Mouse (Mus musculus) adrenal gland, adult 18-20 months (tissue): ENCODE data around the gene Duoxa1. TPM values are rescaled to one million over a fixed set of nuclear protein-coding genes. Genes with fewer than 3 reads are reported as not detected.
"Not testable (repeated sequence)": the region's sequence is repeated elsewhere in the genome, so short reads cannot be mapped to it uniquely, and the experiment has no call there.

Experiments used
- DNase-seq, 2 experiments: peaks; one replicate each; pipeline ENCODE4 v3.0.0; 2021 to 2022; ENCODE audit warnings: low spot score in 2 of 2
- total RNA-seq, 2 experiments: library from RNA; stranded (reverse); gene quantifications; 1 replicate in 1 of 2; 2 replicates in 1 of 2; pipeline ENCODE4 v1.2.3; 2021

The Duoxa1 gene
- total RNA-seq, 2 experiments from 2014 or later = not detected

DNA sequence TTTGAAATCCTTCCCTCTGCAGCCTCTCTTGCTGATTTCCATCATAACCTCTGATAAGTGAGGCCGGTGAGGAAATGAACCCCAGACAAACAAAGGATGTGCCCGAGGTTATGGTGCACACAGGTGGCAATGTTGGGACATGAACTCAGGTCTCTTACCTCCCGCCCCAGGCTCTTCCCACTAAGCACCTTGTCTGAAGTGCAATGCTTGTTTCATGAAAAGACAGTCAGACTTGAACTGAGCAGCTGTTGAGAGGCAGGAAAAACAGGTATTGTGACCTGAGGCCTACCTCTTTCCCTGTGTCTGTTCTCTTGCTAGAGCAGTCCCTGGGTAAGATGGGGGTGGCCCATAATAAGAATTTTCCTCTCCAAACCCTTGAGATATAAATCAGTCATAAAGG lies 18.7 kb upstream of the Duoxa1 start:
- no peak for DNase-seq

DNA sequence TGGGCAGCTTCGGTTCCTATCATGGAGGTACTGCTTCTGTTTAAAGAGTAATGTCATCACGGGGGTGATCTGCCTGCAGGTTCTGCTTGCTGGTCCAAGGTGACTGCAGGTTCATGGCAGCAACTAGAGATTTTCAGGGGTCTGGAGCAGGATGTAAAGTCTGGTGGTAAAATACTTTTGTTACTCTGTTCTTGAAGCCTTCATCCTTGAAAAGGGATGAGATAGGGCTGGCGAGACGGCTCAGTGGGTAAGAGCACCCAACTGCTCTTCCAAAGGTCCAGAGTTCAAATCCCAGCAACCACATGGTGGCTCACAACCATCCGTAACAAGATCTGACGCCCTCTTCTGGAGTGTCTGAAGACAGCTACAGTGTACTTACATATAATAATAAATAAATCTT lies 16.8 kb upstream of the Duoxa1 start:
- DNase-seq = not testable (repeated sequence)

DNA sequence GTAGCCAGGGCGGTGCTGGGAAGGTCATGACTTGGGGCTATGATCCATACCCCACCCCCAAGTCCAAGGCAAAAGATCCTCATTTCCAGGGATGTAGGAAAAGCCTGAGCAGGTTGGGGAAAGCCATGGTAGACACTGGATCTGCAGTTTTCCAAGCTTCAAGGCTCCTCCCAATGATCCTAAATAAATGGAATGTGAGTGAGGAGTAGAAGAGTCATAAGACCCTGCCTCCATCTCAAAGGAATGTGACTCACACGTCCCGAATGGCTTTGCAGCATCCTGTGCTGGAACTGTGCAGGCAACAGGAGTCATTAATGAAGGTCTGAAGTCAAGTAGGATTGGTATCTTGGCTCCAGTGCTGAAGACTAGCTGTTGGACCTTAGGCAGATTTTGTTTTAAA lies 14.5 kb upstream of the Duoxa1 start:
- no peak for DNase-seq

- DNase-seq = no peak
Observed at GRCm38 (mm10) chr2:122325361-122325760, 11.8 kb upstream of the Duoxa1 start.

DNA sequence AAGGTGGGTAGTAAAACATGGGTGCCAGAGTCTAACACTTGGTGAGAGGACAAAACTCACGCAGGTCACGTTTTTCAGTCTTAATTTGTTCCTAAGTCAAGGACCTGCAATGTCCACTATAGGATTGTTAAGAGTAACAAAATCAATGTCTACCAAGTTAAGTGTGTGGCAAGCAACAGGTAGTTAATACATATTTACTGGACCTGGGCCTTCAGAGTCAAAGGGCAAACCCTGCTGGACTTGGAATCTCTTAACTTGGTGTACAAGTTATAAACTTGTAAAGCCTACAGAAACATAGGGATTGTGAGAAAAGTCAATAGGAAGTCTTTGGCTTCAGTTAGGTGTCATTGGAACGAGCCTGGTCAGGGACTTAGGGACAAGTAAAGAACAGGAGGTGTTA lies 11.1 kb upstream of the Duoxa1 start:
- no peak for DNase-seq

DNA sequence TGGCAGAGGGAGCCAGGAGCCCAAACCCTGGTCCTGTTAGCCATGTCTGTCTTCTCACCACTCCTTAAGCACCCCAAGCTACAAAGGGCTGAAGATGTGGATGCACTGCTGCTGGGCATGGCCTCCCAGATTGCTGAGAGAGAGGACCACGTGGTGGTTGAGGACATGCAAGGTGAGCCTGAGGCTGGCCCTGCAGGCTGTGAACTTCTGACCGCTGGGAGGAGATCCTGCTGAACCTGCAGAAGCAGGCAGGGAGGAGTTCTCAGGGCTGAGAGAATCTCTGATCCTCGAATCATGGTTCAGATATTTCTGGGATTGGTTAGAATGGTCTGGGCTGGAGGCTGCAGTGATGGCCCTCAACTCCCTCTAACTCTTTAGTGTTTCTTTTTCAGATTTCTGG lies 10.4 kb upstream of the Duoxa1 start:
- DNase-seq = no peak

- no peak for DNase-seq
Observed at GRCm38 (mm10) chr2:122317384-122317783, 3.9 kb upstream of the Duoxa1 start.

- no peak for DNase-seq
Observed at GRCm38 (mm10) chr2:122315372-122315771, 1.8 kb upstream of the Duoxa1 start, which contains the start of gene Duox1. TSS of gene Duox1 (plus strand) at chr2:122315672.

DNA sequence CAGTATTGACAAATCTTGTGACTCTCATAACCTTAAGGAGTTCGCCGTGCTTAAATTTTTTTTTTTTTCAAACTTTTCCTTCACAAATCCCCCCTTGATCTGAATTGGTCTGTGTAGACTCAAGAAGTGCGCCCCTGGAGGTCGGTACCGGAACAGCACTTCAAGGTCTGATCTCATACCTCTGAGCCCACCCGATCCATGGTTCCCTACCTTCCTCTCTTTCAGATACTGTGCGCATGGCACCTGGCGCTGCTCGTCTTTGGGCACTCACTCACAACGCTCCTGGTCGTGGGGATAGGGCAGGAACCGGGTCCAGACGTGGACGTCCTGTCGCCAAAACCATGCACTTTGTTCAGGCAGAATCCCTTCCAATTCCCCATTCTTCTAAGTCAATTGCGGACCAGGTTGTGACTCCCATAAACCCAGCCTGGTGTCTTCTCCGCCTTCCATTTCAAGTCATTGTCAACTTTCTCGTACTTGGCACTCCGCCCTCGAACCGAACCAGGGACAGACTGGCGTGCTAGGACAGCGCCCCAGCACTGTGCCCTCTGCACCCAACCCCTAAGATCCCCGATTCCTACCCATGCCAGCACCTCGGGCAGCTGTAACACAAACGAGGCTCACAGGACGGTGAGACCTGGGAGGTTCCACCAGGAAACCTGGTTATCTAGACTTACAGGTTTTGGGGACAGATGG lies 660 bp downstream of the Duoxa1 start:
- peak; percentile 38 to 62 for DNase-seq

DNA sequence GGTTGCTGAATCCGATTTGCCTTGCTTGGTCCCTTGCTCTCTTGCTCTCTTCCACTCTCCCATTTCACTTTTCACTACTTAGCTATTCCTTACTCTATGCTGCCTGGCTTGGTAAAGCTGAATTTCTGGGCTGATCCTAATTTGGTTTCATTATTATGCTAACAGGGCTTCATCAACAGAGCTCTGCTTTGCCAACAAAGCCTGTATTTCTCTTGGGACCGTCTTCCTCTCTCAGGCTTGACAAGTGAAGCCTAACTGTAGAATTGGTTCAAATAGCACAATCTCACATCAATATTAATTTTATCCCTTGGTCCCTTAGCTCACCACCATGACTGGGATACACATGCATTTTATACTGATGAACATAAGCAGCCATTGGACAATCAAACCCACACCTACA lies 2.0 kb downstream of the Duoxa1 start:
- no peak for DNase-seq

GRCm38 (mm10) chr2:122309647-122310046 lies 3.9 kb downstream of the Duoxa1 start:
- DNase-seq = no peak

GRCm38 (mm10) chr2:122306184-122306583 lies 7.3 kb downstream of the Duoxa1 start:
- DNase-seq = peak in 1 of 2 experiments; percentile 37

DNA sequence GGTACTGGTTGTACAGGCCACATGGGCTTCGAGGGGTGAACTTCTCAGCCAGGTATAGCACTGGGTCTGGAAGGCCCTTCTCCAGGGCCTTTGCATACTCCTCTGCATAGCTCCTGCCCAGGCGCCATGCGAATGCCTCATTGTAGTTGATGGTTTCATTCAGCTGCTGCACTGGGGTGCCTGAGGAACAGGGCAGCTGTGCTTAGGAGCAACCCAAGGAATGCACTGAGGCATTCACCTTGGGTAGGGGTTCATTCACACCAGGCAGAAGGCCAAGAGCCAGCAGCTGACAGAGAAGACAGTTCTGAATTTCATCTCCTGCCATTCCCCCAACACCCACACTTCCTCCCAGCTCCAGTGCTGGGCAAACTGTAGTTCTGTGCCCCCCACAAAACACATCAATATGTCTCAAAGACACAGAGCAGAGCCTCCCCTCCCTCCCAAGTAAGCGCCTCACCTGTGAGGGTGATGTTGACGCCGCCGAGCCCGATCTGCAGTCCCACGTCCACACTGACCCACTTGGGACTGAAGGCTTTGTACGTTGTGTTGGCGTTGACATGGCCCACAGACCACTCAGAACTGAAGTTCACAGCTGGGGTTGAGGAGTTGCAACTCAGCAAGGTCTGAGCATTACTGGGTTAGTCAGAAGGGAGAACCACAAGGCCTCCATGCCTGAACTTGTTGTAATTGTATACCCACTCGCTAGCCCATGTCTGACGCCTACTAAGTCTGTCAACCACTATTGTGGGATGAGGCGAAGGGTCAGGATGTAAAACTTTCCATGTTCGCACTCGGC lies 8.2 kb downstream of the Duoxa1 start:
- DNase-seq = no peak

DNA sequence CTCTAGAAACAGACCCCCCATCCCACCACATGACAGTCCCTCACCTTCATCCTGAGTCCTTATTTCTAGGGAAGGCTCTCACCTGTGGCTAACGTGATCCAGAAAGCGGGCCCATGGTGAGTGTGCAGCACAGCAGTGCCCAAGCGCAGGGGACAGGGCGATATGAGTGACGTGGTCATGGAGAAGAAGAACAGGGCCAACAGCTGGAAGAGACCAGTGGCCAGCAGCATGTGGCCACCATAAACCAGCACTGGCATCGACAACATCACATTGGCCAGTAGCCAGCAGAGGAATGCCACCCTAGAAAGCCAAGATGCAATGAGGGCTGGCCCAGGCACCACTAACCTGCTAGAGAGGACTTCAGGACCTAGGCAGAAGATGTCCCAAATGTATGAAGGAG lies 9.0 kb downstream of the Duoxa1 start:
- DNase-seq = no peak

DNA sequence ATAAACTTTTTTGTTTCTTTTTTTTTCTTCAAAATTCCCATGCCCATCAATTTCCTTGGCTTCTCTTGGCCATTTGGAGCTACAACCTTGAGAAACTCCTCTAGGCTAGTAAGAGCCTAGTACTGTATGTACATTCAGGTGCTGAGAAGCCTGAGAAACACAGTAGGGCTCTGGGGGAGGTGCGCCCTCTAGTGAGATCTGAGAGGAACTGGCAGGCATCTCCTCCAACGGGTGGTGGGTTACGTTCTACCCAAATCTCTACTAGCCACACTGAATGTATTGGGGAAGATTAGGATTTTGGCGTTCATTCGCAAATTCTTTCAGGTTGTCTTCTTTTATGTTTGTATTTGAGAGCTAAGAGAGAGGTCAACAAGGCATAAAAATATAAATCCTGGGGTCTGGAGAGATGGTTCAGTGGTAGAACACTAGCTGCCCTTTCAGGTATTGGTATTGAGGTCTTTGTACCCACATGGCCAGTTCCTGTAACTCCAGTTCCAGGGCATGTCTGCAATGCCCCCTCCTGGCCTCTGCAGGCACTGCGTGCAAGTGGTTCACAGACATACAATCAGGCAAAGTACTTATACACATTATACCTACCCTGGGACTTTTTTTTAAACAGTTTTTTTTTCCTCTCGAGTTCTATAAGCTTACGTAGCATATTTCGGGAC lies 10.8 kb downstream of the Duoxa1 start:
- DNase-seq = peak; percentile 52 to 57

- no peak for DNase-seq
Observed at GRCm38 (mm10) chr2:122301921-122302573, 11.5 kb downstream of the Duoxa1 start.

- DNase-seq = peak in 1 of 2 experiments; percentile 35
Observed at GRCm38 (mm10) chr2:122301081-122301920, 12.2 kb downstream of the Duoxa1 start.

DNA sequence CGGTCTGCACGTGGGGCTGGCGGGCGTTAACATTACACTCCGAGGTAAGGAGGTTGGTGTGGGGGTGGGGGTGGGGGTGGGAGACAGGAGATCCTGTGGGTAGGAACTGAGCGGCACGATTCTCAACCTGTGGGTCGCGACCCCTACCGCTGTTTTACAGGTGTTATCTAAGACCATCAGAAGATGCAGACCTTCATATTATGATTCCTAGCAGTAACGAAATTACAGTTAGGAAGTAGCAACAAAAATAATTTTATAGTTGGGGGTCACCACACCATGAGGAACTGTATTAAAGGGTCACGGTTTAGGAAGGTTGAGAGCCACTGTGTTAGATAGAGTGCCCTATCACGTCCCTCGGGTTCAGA lies 12.9 kb downstream of the Duoxa1 start:
- DNase-seq = no peak

GRCm38 (mm10) chr2:122299911-122300655 lies 13.4 kb downstream of the Duoxa1 start:
- DNase-seq = no peak
